Comparison of ENCODE assay signal across 8 mouse cellular contexts in genomic region chr4:47399824-47400223, GRCm38 (mm10). TPM values are rescaled to one million over a fixed set of nuclear protein-coding genes. Genes with fewer than 3 reads are reported as not detected.
DNase-seq lines count a peak whose midpoint lies in the region; TF ChIP-seq lines count a peak whose summit lies in the region.

No protein-coding gene starts in this region.

- H3K36me3 ChIP-seq in spleen, adult 2 months (ENCODE audit: control insufficient read depth, insufficient read depth, low read length): peaks cover 12% of the 10 kb centered on the region

- no peaks in the 10 kb centered on the region for H3K4me1 ChIP-seq in spleen, adult 2 months (ENCODE audit: control insufficient read depth, insufficient read depth, insufficient read length)

- no peak overlapping the region for H3K27ac ChIP-seq in gastrocnemius, adult 2 months
- H3K27ac ChIP-seq in spleen, adult 2 months (ENCODE audit: insufficient read depth, low read length): no peak overlapping the region

- TF ChIP-seq POLR2A in spleen, adult 2 months (IDR thresholded peaks at IDR 0.05; ENCODE audit: low read depth, low read length): no peak

- no peak overlapping the region for H3K4me3 ChIP-seq in gastrocnemius, adult 2 months
- no peak overlapping the region for H3K4me3 ChIP-seq in spleen, adult 2 months (ENCODE audit: extremely low read depth, insufficient read depth, insufficient read length)

- peak; percentile 29 for DNase-seq in gastrocnemius, adult 2 months
- DNase-seq in gastrocnemius, postnatal 36 days: no peak
- peak; percentile 12 to 42 for DNase-seq in spleen, adult 2 months (ENCODE audit: low read depth in 1 of 2, low spot score in 2 of 2)
- DNase-seq in spleen, adult 12 weeks (ENCODE audit: low spot score): no peak
- peak; percentile 48 for DNase-seq in c-Kit-positive CD71-negative TER-119-negative erythroid progenitor cells, embryonic 14.5 days (ENCODE audit: low read depth)
- DNase-seq in kidney, postnatal 36 days: peak; percentile 39 to 63
- peak; percentile 17 for DNase-seq in telencephalon, adult 2 months (ENCODE audit: low read depth, low spot score)
- DNase-seq in urinary bladder, postnatal 14 days (ENCODE audit: low spot score): no peak

- peak; percentile 89 for TF ChIP-seq CTCF in gastrocnemius, adult 2 months (IDR thresholded peaks at IDR 0.05)
- peak; percentile 51; the same call in 1 of the 2 replicates for TF ChIP-seq CTCF in spleen, adult 2 months (IDR thresholded peaks at IDR 0.05; ENCODE audit: extremely low read depth, insufficient read depth, insufficient read length, insufficient replicate concordance)

- no peaks in the 10 kb centered on the region for H3K27me3 ChIP-seq in spleen, adult 2 months (ENCODE audit: control insufficient read depth, insufficient read depth, low read length)

- intact Hi-C loops in gastrocnemius, adult 2 months (cut with DNase I): loop anchor here (2.0 to 5.0 kb wide), 3 partner anchors 48 to 278 kb away; partner anchors contain the start of gene Tgfbr1
- intact Hi-C loops in gastrocnemius, postnatal 36 days (cut with DNase I): loop anchor here (1.0 to 5.0 kb wide), 3 partner anchors 48 to 278 kb away; partner anchors contain the start of gene Tgfbr1

RNA-seq across cellular contexts. Expression of gene Tgfbr1, which starts 46.8 kb away (rescaled TPM):
- total RNA-seq in gastrocnemius, adult 2 months (2021): 10 to 100 TPM; 19.2 to 32.2 TPM
- 10 to 100 TPM; 19.1 to 19.2 TPM for total RNA-seq in gastrocnemius, postnatal 36 days (2021)
- polyA plus RNA-seq in spleen, adult 2 months (2012; rRNA removed): 4.6 and 5.5 TPM in 2 replicates

Comparison
In these comparisons a context has a peak if more than half of its experiments do, and no peak if none do; other contexts are left out.
1. DNase-seq: peak in gastrocnemius, adult 2 months (single experiment), spleen, adult 2 months (2 of 2), c-Kit-positive CD71-negative TER-119-negative erythroid progenitor cells, embryonic 14.5 days (single experiment), kidney, postnatal 36 days (2 of 2) and telencephalon, adult 2 months (single experiment); none in gastrocnemius, postnatal 36 days (0 of 2), spleen, adult 12 weeks (single experiment) and urinary bladder, postnatal 14 days (single experiment).